Mouse (Mus musculus) cerebellum, adult 18-20 months (tissue): ENCODE measurements around the gene Srgap1.

ENCODE experiments used
- DNase-seq, 2 experiments: peaks; one replicate each; pipeline ENCODE4 v3.0.0; 2021

The Srgap1 gene

GRCm38 (mm10) chr10:122046904-122047726, at the start of gene Srgap1:
TSS of gene Srgap1 (minus strand) at chr10:122047315.
- peak; percentile 23 to 32 for DNase-seq

- DNase-seq: peak in 1 of 2 experiments; percentile 48
Measured at GRCm38 (mm10) chr10:122096462-122096979, 49.4 kb upstream of the Srgap1 start.

GRCm38 (mm10) chr10:122090472-122090871, 43.4 kb upstream of the Srgap1 start:
- no peak for DNase-seq

GRCm38 (mm10) chr10:122081352-122081751, 34.2 kb upstream of the Srgap1 start:
- DNase-seq: no peak

GRCm38 (mm10) chr10:122069153-122069552, 22.0 kb upstream of the Srgap1 start:
- DNase-seq: no peak

GRCm38 (mm10) chr10:122055826-122056225, 8.7 kb upstream of the Srgap1 start:
- DNase-seq: no peak

- peak; percentile 7 to 31 for DNase-seq
Measured at GRCm38 (mm10) chr10:122054535-122054934, 7.4 kb upstream of the Srgap1 start.

GRCm38 (mm10) chr10:122051831-122052230, 4.7 kb upstream of the Srgap1 start:
- DNase-seq: peak; percentile 62 to 84

GRCm38 (mm10) chr10:122047727-122048365, 731 bp upstream of the Srgap1 start:
- DNase-seq: peak; percentile 38 to 76

GRCm38 (mm10) chr10:122046511-122046903, 608 bp downstream of the Srgap1 start:
- no peak for DNase-seq

GRCm38 (mm10) chr10:122045946-122046345, 1.2 kb downstream of the Srgap1 start:
- DNase-seq: no peak

- DNase-seq: no peak
Measured at GRCm38 (mm10) chr10:122044926-122045325, 2.2 kb downstream of the Srgap1 start.

- DNase-seq: no peak
Measured at GRCm38 (mm10) chr10:122040372-122040771, 6.7 kb downstream of the Srgap1 start.

GRCm38 (mm10) chr10:122039566-122039965, 7.5 kb downstream of the Srgap1 start:
- DNase-seq: no peak

- no peak for DNase-seq
Measured at GRCm38 (mm10) chr10:122038554-122038953, 8.6 kb downstream of the Srgap1 start.

- DNase-seq: no peak
Measured at GRCm38 (mm10) chr10:122033271-122033670, 13.8 kb downstream of the Srgap1 start.

- no peak for DNase-seq
Measured at GRCm38 (mm10) chr10:122030420-122030819, 16.7 kb downstream of the Srgap1 start.

- DNase-seq: no peak
Measured at GRCm38 (mm10) chr10:122029738-122030137, 17.4 kb downstream of the Srgap1 start.

- no peak for DNase-seq
Measured at GRCm38 (mm10) chr10:122025198-122025597, 21.9 kb downstream of the Srgap1 start.

GRCm38 (mm10) chr10:122020906-122021305, 26.2 kb downstream of the Srgap1 start:
- DNase-seq: no peak

GRCm38 (mm10) chr10:122020255-122020654, 26.9 kb downstream of the Srgap1 start:
- no peak for DNase-seq

GRCm38 (mm10) chr10:122018594-122019048, 28.5 kb downstream of the Srgap1 start:
- DNase-seq: no peak

- no peak for DNase-seq
Measured at GRCm38 (mm10) chr10:122017743-122018142, 29.4 kb downstream of the Srgap1 start.

- no peak for DNase-seq
Measured at GRCm38 (mm10) chr10:122017063-122017462, 30.1 kb downstream of the Srgap1 start.
